Mouse (Mus musculus): ENCODE measurements around the gene Iqcg.
"Not testable (repeated sequence)": the region's sequence is repeated elsewhere in the genome, so short reads cannot be mapped to it uniquely, and the experiment has no call there.

Gene Iqcg

GRCm38 (mm10) chr16:33056095-33056785 lies at the start of gene Iqcg, which contains the start of gene Rpl35a:
Gene Iqcg (minus strand): TSS chr16:33056218.
Gene Rpl35a (plus strand): TSS chr16:33056453.
- DNase-seq (ENCODE audit: low spot score in 2 of 2): peak; percentile 87 to 92

- DNase-seq (ENCODE audit: low spot score in 2 of 2): no peak
These were observed 29.6 kb upstream of the Iqcg start for GRCm38 (mm10) chr16:33085666-33086065.

- no peak for DNase-seq (ENCODE audit: low spot score in 2 of 2)
These were observed 28.0 kb upstream of the Iqcg start for GRCm38 (mm10) chr16:33083996-33084395.

- no peak for DNase-seq (ENCODE audit: low spot score in 2 of 2)
These were observed 26.9 kb upstream of the Iqcg start for GRCm38 (mm10) chr16:33082951-33083350.

- DNase-seq (ENCODE audit: low spot score in 2 of 2): no peak
These were observed 24.0 kb upstream of the Iqcg start for GRCm38 (mm10) chr16:33080063-33080462.

- DNase-seq (ENCODE audit: low spot score in 2 of 2): no peak
These were observed 21.1 kb upstream of the Iqcg start for GRCm38 (mm10) chr16:33077069-33077627.

- no peak for DNase-seq (ENCODE audit: low spot score in 2 of 2)
These were observed 20.1 kb upstream of the Iqcg start for GRCm38 (mm10) chr16:33076078-33076477.

- no peak for DNase-seq (ENCODE audit: low spot score in 2 of 2)
These were observed 18.9 kb upstream of the Iqcg start for GRCm38 (mm10) chr16:33074967-33075366.

GRCm38 (mm10) chr16:33072871-33073557 lies 17.0 kb upstream of the Iqcg start:
- DNase-seq (ENCODE audit: low spot score in 2 of 2): no peak

GRCm38 (mm10) chr16:33070928-33071327 lies 14.9 kb upstream of the Iqcg start:
- DNase-seq (ENCODE audit: low spot score in 2 of 2): no peak

GRCm38 (mm10) chr16:33064636-33065035 lies 8.6 kb upstream of the Iqcg start:
- DNase-seq (ENCODE audit: low spot score in 2 of 2): no peak

GRCm38 (mm10) chr16:33063267-33063666 lies 7.2 kb upstream of the Iqcg start:
- no peak for DNase-seq (ENCODE audit: low spot score in 2 of 2)

GRCm38 (mm10) chr16:33062682-33063131 lies 6.7 kb upstream of the Iqcg start:
- DNase-seq (ENCODE audit: low spot score in 2 of 2): peak; percentile 68 to 77

- DNase-seq (ENCODE audit: low spot score in 2 of 2): peak; percentile 87 to 88
These were observed 6.1 kb upstream of the Iqcg start, which contains the start of gene Lmln for GRCm38 (mm10) chr16:33062024-33062681. Gene Lmln (plus strand): TSS chr16:33062521.

- no peak for DNase-seq (ENCODE audit: low spot score in 2 of 2)
These were observed 5.4 kb upstream of the Iqcg start for GRCm38 (mm10) chr16:33061400-33061799.

GRCm38 (mm10) chr16:33060926-33061325 lies 4.9 kb upstream of the Iqcg start:
- no peak for DNase-seq (ENCODE audit: low spot score in 2 of 2)

GRCm38 (mm10) chr16:33059471-33059870 lies 3.5 kb upstream of the Iqcg start:
- no peak for DNase-seq (ENCODE audit: low spot score in 2 of 2)

- not testable (repeated sequence) for DNase-seq (ENCODE audit: low spot score in 2 of 2)
These were observed 2.6 kb upstream of the Iqcg start for GRCm38 (mm10) chr16:33058656-33059055.

- no peak for DNase-seq (ENCODE audit: low spot score in 2 of 2)
These were observed 2.0 kb upstream of the Iqcg start for GRCm38 (mm10) chr16:33058033-33058432.

GRCm38 (mm10) chr16:33056786-33057185 lies 768 bp upstream of the Iqcg start:
- DNase-seq (ENCODE audit: low spot score in 2 of 2): peak in 1 of 2 experiments; percentile 42

- peak in 1 of 2 experiments; percentile 17 for DNase-seq (ENCODE audit: low spot score in 2 of 2)
These were observed 363 bp downstream of the Iqcg start for GRCm38 (mm10) chr16:33055655-33056054.

GRCm38 (mm10) chr16:33054927-33055326 lies 1.1 kb downstream of the Iqcg start:
- not testable (repeated sequence) for DNase-seq (ENCODE audit: low spot score in 2 of 2)
